Mouse (Mus musculus): ENCODE results near the gene Defb23.

The Defb23 gene

GRCm38 (mm10) chr2:152464570-152465150 is at the start of gene Defb23:
Defb23 (minus strand) TSS chr2:152464620.
- no peak for DNase-seq (ENCODE audit: extremely low spot score)

- DNase-seq (ENCODE audit: extremely low spot score): no peak
Measured at GRCm38 (mm10) chr2:152511592-152511991, 47.2 kb upstream of the Defb23 start, which contains the start of gene Defb26. Defb26 (minus strand) TSS chr2:152511692.

- DNase-seq (ENCODE audit: extremely low spot score): no peak
Measured at GRCm38 (mm10) chr2:152503950-152504349, 39.5 kb upstream of the Defb23 start.

- no peak for DNase-seq (ENCODE audit: extremely low spot score)
Measured at GRCm38 (mm10) chr2:152500863-152501229, 36.4 kb upstream of the Defb23 start.

GRCm38 (mm10) chr2:152500204-152500862 is 35.9 kb upstream of the Defb23 start:
- DNase-seq (ENCODE audit: extremely low spot score): no peak

- DNase-seq (ENCODE audit: extremely low spot score): no peak
Measured at GRCm38 (mm10) chr2:152498020-152498419, 33.6 kb upstream of the Defb23 start.

- DNase-seq (ENCODE audit: extremely low spot score): no peak
Measured at GRCm38 (mm10) chr2:152493151-152493550, 28.7 kb upstream of the Defb23 start.

- DNase-seq (ENCODE audit: extremely low spot score): no peak
Measured at GRCm38 (mm10) chr2:152490038-152490437, 25.6 kb upstream of the Defb23 start, which contains the start of gene Defb22. Defb22 (minus strand) TSS chr2:152490138.

GRCm38 (mm10) chr2:152487024-152487423 is 22.6 kb upstream of the Defb23 start:
- no peak for DNase-seq (ENCODE audit: extremely low spot score)

GRCm38 (mm10) chr2:152481726-152482125 is 17.3 kb upstream of the Defb23 start:
- no peak for DNase-seq (ENCODE audit: extremely low spot score)

- DNase-seq (ENCODE audit: extremely low spot score): no peak
Measured at GRCm38 (mm10) chr2:152480881-152481280, 16.5 kb upstream of the Defb23 start.

GRCm38 (mm10) chr2:152476763-152477162 is 12.3 kb upstream of the Defb23 start, which contains the start of gene Defb20:
Defb20 (plus strand) TSS chr2:152477063.
- DNase-seq (ENCODE audit: extremely low spot score): no peak

GRCm38 (mm10) chr2:152472434-152472833 is 8.0 kb upstream of the Defb23 start:
- no peak for DNase-seq (ENCODE audit: extremely low spot score)

- peak; percentile 47 for DNase-seq (ENCODE audit: extremely low spot score)
Measured at GRCm38 (mm10) chr2:152470973-152471372, 6.6 kb upstream of the Defb23 start.

GRCm38 (mm10) chr2:152459241-152459640 is 5.2 kb downstream of the Defb23 start:
- DNase-seq (ENCODE audit: extremely low spot score): no peak

- no peak for DNase-seq (ENCODE audit: extremely low spot score)
Measured at GRCm38 (mm10) chr2:152452101-152452781, 12.2 kb downstream of the Defb23 start.

GRCm38 (mm10) chr2:152450241-152450640 is 14.2 kb downstream of the Defb23 start:
- DNase-seq (ENCODE audit: extremely low spot score): peak; percentile 63

GRCm38 (mm10) chr2:152447461-152447860 is 17.0 kb downstream of the Defb23 start:
- DNase-seq (ENCODE audit: extremely low spot score): no peak

GRCm38 (mm10) chr2:152446642-152447041 is 17.8 kb downstream of the Defb23 start:
- no peak for DNase-seq (ENCODE audit: extremely low spot score)

GRCm38 (mm10) chr2:152443281-152443680 is 21.1 kb downstream of the Defb23 start:
- DNase-seq (ENCODE audit: extremely low spot score): no peak

- DNase-seq (ENCODE audit: extremely low spot score): no peak
Measured at GRCm38 (mm10) chr2:152442322-152442721, 22.1 kb downstream of the Defb23 start.

GRCm38 (mm10) chr2:152439833-152440232 is 24.6 kb downstream of the Defb23 start:
- no peak for DNase-seq (ENCODE audit: extremely low spot score)

GRCm38 (mm10) chr2:152438963-152439362 is 25.5 kb downstream of the Defb23 start:
- no peak for DNase-seq (ENCODE audit: extremely low spot score)
